Mouse (Mus musculus) heart, postnatal 0 days (tissue): ENCODE results near the gene Aox1. TPM values are rescaled to one million over a fixed set of nuclear protein-coding genes. Genes with fewer than 3 reads are reported as not detected.
A peak's percentile ranks its signal among the peaks of the same experiment; 100 is the strongest.
"Not testable (repeated sequence)": the region's sequence is repeated elsewhere in the genome, so short reads cannot be mapped to it uniquely, and the experiment has no call there.

ENCODE experiments used
- ATAC-seq: fragments of 200-750 bp; cut with Nextera tagmentation; 2 replicates; pipeline ENCODE4 v1.8.0; 2017; ENCODE audit warnings: low read depth, moderate number of reproducible peaks, moderate library complexity; ENCODE audit not compliant: insufficient read depth
- DNase-seq: peaks from one replicate; pipeline ENCODE4 v3.0.0-alpha.2; 2016; ENCODE audit warnings: low spot score
- H3K27ac ChIP-seq: fragments of 300-500 bp; sonication (generic); 2 replicates; pipeline ENCODE4 v1.5.1; 2014; ENCODE audit warnings: low read depth, mild to moderate bottlenecking
- H3K27me3 ChIP-seq: fragments of 300-500 bp; sonication (generic); 2 replicates; pipeline ENCODE4 v1.6.1; 2014; ENCODE audit warnings: low read length, mixed read lengths; ENCODE audit not compliant: control insufficient read depth, insufficient read depth
- H3K36me3 ChIP-seq: fragments of 300-500 bp; sonication (generic); replicated peaks from 2 replicates; pipeline ENCODE4 v1.6.1; 2014; ENCODE audit warnings: low read length, mixed read lengths; ENCODE audit not compliant: control insufficient read depth, insufficient read depth
- H3K4me1 ChIP-seq: fragments of 300-500 bp; sonication (generic); 2 replicates; pipeline ENCODE4 v1.6.1; 2014; ENCODE audit warnings: antibody characterized with exemption; ENCODE audit not compliant: control insufficient read depth, insufficient read depth
- H3K4me2 ChIP-seq: fragments of 300-500 bp; sonication (generic); 2 replicates; pipeline ENCODE4 v1.6.1; 2014; ENCODE audit warnings: low read depth, mild to moderate bottlenecking, low read length, moderate library complexity
- H3K4me3 ChIP-seq: fragments of 300-500 bp; sonication (generic); 2 replicates; pipeline ENCODE4 v1.5.1; 2014; ENCODE audit warnings: low read depth, low read length
- H3K9ac ChIP-seq: fragments of 300-500 bp; sonication (generic); replicated peaks from 2 replicates; pipeline ENCODE4 v1.6.1; 2014; ENCODE audit warnings: low read depth, low read length, mixed read lengths
- H3K9me3 ChIP-seq: fragments of 300-500 bp; sonication (generic); replicated peaks from 2 replicates; pipeline ENCODE4 v1.6.1; 2016; ENCODE audit warnings: low read length; ENCODE audit not compliant: control insufficient read depth
- CTCF ChIP-seq: IDR thresholded peaks from 2 replicates; pipeline ENCODE4 v1.5.1; 2016; ENCODE audit warnings: antibody characterized with exemption, control low read depth, low read depth
- EP300 ChIP-seq: IDR thresholded peaks from 2 replicates; pipeline ENCODE4 v1.6.1; 2016; ENCODE audit warnings: antibody characterized with exemption, low read depth
- WGBS: fragments of 180-500 bp; shearing (Covaris S2); extraction: QIAGEN DNeasy Blood & Tissue Kit; methylation state at CpG from one replicate; pipeline ENCODE4 v1.1.7; 2014; 5-methylcytosine and 5-hydroxymethylcytosine counted together
- polyA plus RNA-seq: library from polyadenylated mRNA; unstranded; fragments of >200 nt; fragmentation: Nextera tagmentation; extraction: Ambion mirVana; gene quantifications from 2 replicates; pipeline ENCODE4 v1.2.1, GENCODE M21; 2015
- total RNA-seq: library from RNA; depleted of rRNA; stranded (reverse); fragments of >200 nt; gene quantifications from 2 replicates; pipeline ENCODE4 v1.2.3, GENCODE M21; 2014; ENCODE audit warnings: low replicate concordance

Aox1 gene
- total and polyA plus RNA-seq, 2 experiments from 2014 or later = 1.1 to 2.4 TPM

DNA sequence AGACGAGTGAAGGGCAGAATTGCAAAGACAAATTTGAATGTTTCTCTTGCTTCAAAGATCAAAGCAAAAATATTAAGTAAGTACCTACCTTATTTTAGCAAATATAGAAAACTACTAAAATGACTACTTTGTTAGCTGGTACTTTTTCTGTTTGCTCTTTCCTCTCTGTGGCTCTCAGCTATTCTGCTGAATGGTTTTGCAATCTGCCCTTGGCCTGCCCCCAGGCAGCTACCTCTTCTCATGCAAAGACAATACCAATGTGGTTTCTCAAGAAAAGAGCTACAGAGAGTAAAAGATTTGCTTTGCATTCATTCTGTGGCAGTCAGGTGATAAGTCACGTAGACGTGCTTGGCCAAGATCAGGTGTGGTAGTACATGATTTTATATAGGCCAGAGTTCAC, 31.6 kb upstream of the Aox1 start:
- WGBS = 72% methylated on average over 3 of the region's 3 CpGs
- Histone ChIP-seq H3K27ac (peak overlapping the region; percentile 62), H3K4me1 (peaks cover 17% of the 10 kb centered on the region), H3K9ac (no peak overlapping the region), H3K36me3 (peaks cover 16% of the 10 kb centered on the region; the same call in 1 of the 2 replicates), H3K9me3 (no peaks in the 10 kb centered on the region), H3K4me2 (peak overlapping the region; percentile 84; the same call in 1 of the 2 replicates), H3K4me3 (no peak overlapping the region), H3K27me3 (no peaks in the 10 kb centered on the region)
- no peak for TF ChIP-seq EP300
- no peak for TF ChIP-seq CTCF
- ATAC-seq (no peak), DNase-seq (no peak)

DNA sequence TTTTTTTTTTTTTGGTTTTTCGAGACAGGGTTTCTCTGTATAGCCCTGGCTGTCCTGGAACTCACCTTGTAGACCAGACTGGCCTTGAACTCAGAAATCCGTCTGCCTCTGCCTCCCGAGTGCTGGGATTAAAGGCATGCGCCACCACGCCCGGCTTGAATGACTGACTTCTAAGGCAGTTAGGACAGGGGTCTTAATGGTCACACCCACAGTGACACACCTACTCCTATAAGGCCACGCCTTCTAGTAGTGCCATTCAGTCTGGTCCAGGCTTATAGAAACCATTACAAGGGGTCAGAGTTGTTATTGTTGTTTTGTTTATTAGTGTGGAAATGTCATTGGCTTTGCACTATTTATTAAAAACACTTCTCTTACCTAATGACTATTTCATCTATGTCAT, 23.3 kb upstream of the Aox1 start:
- 95% methylated on average over 6 of the region's 7 CpGs for WGBS
- not testable (repeated sequence) for H3K4me2 ChIP-seq, H3K4me3 ChIP-seq, H3K4me1 ChIP-seq, H3K9me3 ChIP-seq, H3K9ac ChIP-seq, DNase-seq, ATAC-seq, H3K27ac ChIP-seq, H3K27me3 ChIP-seq
- H3K36me3 ChIP-seq = peaks cover 11% of the 10 kb centered on the region

DNA sequence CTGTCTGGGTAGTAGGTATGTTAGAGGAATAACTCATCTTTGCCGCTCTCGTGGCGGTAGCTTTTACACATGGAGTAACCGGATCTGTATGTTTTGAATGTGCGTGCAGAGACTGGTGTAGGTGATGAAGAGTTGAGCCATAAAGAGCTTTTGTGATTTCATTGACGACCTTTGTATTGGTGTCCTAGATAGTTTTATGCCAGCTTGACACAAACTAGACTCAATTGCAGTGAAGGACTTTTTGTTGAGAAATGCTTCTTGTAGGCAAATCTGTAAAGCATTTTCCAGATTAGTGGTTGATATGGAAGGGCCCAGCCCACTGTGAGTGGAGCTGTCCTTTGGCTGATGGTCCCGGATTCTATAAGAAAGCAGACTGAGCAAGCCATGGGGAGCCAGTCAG, 10.9 kb upstream of the Aox1 start, which contains the start of gene Kctd18:
Kctd18 (minus strand) TSS at position 101 of the 400 bp plus-strand sequence.
- H3K4me3 ChIP-seq = no peak within 1 kb of the TSS
- no peak within 1 kb of the TSS for H3K27ac ChIP-seq
- no peak for TF ChIP-seq CTCF
- TF ChIP-seq EP300 = no peak
- no peak within 1 kb of the TSS for H3K4me2 ChIP-seq
- peaks cover 63% of the 10 kb centered on the region for H3K36me3 ChIP-seq
- no peaks in the 10 kb centered on the region for H3K4me1 ChIP-seq
- DNase-seq = no peak
- WGBS = 96% methylated on average over 7 of the region's 7 CpGs
- no peak for ATAC-seq
- H3K9ac ChIP-seq = no peak within 1 kb of the TSS
- H3K27me3 ChIP-seq = no peaks in the 10 kb centered on the region
- no peaks in the 10 kb centered on the region for H3K9me3 ChIP-seq

DNA sequence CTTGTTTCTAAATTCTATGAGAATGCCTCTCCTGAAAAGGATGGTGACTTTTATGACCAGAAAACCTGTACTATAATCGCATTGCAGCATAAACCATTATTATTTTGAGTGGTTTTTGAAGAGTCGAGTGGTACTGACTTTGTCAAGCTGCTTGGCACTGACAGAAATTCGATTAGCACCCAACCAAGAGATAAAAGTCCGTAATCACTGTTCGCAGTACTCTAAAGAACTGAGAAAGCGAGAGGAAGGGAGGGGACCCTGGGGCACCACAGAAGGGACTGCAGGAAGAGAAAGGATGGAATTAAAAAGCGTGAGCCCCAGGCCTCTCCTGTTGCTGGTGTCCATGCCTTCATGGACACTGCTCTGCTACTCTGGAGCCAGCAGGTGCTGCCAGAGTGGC, 2.0 kb upstream of the Aox1 start:
- no peak overlapping the region for H3K9ac ChIP-seq
- H3K36me3 ChIP-seq = peaks cover 16% of the 10 kb centered on the region; the same call in 1 of the 2 replicates
- DNase-seq (no peak), ATAC-seq (no peak)
- H3K4me2 ChIP-seq = no peak overlapping the region
- 0 out of 2 replicates have a peak, but pooled peaks cover 3% of the 10 kb centered on the region for H3K27me3 ChIP-seq
- no peak for TF ChIP-seq EP300
- TF ChIP-seq CTCF = no peak
- no peaks in the 10 kb centered on the region for H3K9me3 ChIP-seq
- H3K27ac ChIP-seq = no peak overlapping the region
- no peak overlapping the region for H3K4me3 ChIP-seq
- WGBS = 28% methylated on average over 7 of the region's 7 CpGs
- peaks cover 30% of the 10 kb centered on the region for H3K4me1 ChIP-seq

DNA sequence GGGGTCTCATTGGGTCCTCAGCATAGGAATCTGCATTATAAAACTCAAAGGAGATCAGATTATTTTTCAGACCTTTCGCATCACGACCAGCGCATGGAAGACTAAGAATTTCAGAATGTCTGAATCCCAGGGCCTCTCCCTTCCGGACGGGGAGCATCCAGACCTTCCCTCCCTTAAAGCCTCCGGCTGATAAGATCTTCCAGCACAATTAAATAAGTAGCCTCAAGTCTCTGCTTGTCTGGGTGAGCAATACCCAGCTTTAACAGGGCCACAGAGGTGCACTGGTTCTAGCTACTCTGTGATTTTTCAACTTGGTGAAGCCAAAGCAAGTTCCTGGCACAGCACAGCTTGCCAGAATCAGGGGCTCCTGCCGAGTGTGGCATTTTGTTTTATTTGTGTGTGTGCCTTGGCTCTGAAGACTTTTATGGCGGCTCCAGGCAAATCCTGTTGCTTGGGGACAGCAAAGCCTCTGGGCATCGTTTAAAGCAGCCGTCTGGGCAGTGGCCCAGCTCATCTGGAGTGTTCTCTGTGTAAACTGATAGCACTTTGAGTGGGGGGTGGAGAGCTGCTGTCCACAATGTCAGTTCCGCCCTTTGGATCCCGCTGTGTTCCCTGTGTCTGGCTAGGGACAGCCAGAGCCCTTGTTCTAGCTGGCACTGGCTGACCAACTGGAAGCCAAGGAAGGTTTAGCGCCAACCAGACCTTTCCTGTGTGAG, 583 bp downstream of the Aox1 start:
- 13% methylated on average over 13 of the region's 13 CpGs for WGBS
- Histone ChIP-seq H3K27me3 (0 out of 2 replicates have a peak, but pooled peaks cover 3% of the 10 kb centered on the region), H3K4me1 (peaks cover 30% of the 10 kb centered on the region), H3K9ac (peak overlapping the region; percentile 45; the same call in 1 of the 2 replicates), H3K36me3 (no peaks in the 10 kb centered on the region), H3K4me3 (peak overlapping the region; percentile 48), H3K27ac (peak overlapping the region; percentile 83), H3K9me3 (no peaks in the 10 kb centered on the region), H3K4me2 (peak overlapping the region; percentile 78)
- DNase-seq (peak; percentile 93), ATAC-seq (peak; percentile 94)
- TF ChIP-seq EP300 (0 out of 2 replicates have a peak, but pooled peaks have one; percentile 27), CTCF (no peak)
